Mouse (Mus musculus) ovary, postnatal 14 days (tissue): ENCODE data around the gene Dmrtc1c1.
"Not testable (repeated sequence)": the region's sequence is repeated elsewhere in the genome, so short reads cannot be mapped to it uniquely, and the experiment has no call there.

ENCODE experiments used
- DNase-seq: peaks from one replicate; pipeline ENCODE4 v3.0.0; 2022; ENCODE audit warnings: low spot score

Gene Dmrtc1c1

DNA sequence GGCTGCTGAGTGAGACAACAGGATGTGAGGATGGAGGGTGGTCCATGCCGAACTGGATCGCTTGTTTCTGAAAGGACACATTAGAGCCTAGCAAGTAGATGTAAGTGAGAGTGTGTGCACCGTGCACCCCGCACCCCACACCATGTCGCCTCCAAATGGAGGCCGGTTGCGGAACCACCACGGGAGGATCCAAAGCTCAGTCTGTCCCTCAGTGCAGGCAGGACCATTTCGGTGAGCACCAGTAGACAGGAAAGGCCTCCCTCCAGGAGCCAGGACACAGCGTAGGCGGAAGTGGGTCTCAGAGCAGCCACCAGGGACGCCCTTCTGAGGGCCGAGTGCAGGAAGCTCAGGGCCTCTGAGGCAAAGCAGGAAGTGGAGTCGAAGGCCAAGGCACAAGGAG is at the start of gene Dmrtc1c1:
Dmrtc1c1 (plus strand) TSS at position 301 of the 400 bp plus-strand sequence.
- not testable (repeated sequence) for DNase-seq

GRCm38 (mm10) chrX:102765878-102766277 is 36.9 kb upstream of the Dmrtc1c1 start:
- no peak for DNase-seq

DNA sequence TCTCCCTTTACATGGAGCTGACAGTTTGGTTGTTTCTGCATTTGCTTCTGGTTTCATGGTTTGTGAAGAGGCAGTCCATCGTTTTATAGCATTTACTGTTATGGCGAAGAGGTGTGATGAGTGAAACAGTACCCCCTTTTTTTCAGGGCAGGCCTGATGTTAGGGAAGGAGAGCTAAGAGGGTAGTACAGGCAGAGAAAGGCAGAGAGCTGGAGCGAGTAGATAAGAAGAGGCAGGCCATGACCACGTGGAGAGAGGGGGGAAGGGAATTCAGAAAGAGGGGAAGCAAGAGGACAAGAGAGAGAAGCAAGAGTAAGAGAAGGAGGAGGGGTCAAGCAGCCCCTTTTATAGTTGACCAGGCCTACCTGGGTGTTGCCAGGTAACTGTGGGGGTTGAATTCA is 9.5 kb downstream of the Dmrtc1c1 start:
- no peak for DNase-seq

DNA sequence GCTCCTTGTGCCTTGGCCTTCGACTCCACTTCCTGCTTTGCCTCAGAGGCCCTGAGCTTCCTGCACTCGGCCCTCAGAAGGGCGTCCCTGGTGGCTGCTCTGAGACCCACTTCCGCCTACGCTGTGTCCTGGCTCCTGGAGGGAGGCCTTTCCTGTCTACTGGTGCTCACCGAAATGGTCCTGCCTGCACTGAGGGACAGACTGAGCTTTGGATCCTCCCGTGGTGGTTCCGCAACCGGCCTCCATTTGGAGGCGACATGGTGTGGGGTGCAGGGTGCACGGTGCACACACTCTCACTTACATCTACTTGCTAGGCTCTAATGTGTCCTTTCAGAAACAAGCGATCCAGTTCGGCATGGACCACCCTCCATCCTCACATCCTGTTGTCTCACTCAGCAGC is 51.8 kb downstream of the Dmrtc1c1 start, which contains the start of gene Dmrtc1c2:
Dmrtc1c2 (minus strand) TSS at position 101 of the 400 bp plus-strand sequence.
- not testable (repeated sequence) for DNase-seq
